Mouse (Mus musculus) CH12.LX (cell line): ENCODE results near the gene Olfr178. TPM values are rescaled to one million over a fixed set of nuclear protein-coding genes. Genes with fewer than 3 reads are reported as not detected.

Source experiments
- DNase-seq: peaks from one replicate; pipeline ENCODE4 v3.0.0-alpha.2; 2013; ENCODE audit errors: extremely low read depth
- H3K27ac ChIP-seq: 2 replicates; pipeline ENCODE4 v1.5.1; 2012; ENCODE audit warnings: low read depth, mild to moderate bottlenecking, control low read depth, moderate library complexity; ENCODE audit not compliant: insufficient read depth
- H3K27me3 ChIP-seq: replicated peaks from 2 replicates; pipeline ENCODE3; 2012; ENCODE audit warnings: inconsistent platforms
- H3K36me3 ChIP-seq, 2 experiments: replicated peaks in 1 of 2; 2 replicates each; pipeline versions ENCODE3 to v1.6.1; 2012; ENCODE audit warnings: inconsistent platforms in 1 of 2, low read length in 1 of 2, mild to moderate bottlenecking in 1 of 2, mixed read lengths in 1 of 2, moderate library complexity in 1 of 2; ENCODE audit not compliant: control insufficient read depth in 1 of 2, insufficient read depth in 1 of 2
- H3K4me1 ChIP-seq, 2 experiments: 2 replicates each; pipeline ENCODE4 v1.6.1; 2012; ENCODE audit warnings: inconsistent platforms in 1 of 2, moderate library complexity in 1 of 2; ENCODE audit not compliant: insufficient read depth in 2 of 2, control insufficient read depth in 1 of 2
- H3K4me2 ChIP-seq: 2 replicates; pipeline ENCODE4 v1.6.1; 2012; ENCODE audit warnings: low read depth, mild to moderate bottlenecking, control low read depth; ENCODE audit not compliant: poor library complexity, insufficient read depth, severe bottlenecking
- H3K4me3 ChIP-seq, 3 experiments: fragments of 150-350 bp in 1 of 3; sonication (generic) in 1 of 3; replicated peaks in 1 of 3; 2 replicates each; pipeline versions ENCODE3 to v1.5.1; 2011 to 2012; ENCODE audit warnings: low read depth in 2 of 3, low read length in 2 of 3, mild to moderate bottlenecking in 2 of 3, moderate library complexity in 2 of 3, control low read depth in 1 of 3, improper control_type of control experiment in 1 of 3, inconsistent platforms in 1 of 3, mixed read lengths in 1 of 3; ENCODE audit not compliant: poor library complexity in 1 of 3
- H3K79me2 ChIP-seq: replicated peaks from 2 replicates; pipeline ENCODE4 v1.6.1; 2012; ENCODE audit warnings: mild to moderate bottlenecking, moderate library complexity; ENCODE audit not compliant: control insufficient read depth, poor library complexity, insufficient read depth, severe bottlenecking; ENCODE audit errors: extremely low read depth
- H3K9ac ChIP-seq: 2 replicates; pipeline ENCODE4 v1.6.1; 2012; ENCODE audit warnings: low read depth, mild to moderate bottlenecking, control low read depth, moderate library complexity; ENCODE audit not compliant: insufficient read depth
- H3K9me3 ChIP-seq: replicated peaks from 2 replicates; pipeline ENCODE3; 2012; ENCODE audit warnings: low read length, inconsistent platforms, mixed read lengths
- CHD1 ChIP-seq: IDR thresholded peaks from 2 replicates; pipeline ENCODE4 v1.6.1; 2012; ENCODE audit warnings: low read depth, low read length, improper control_type of control experiment, inconsistent platforms
- CHD2 ChIP-seq: IDR thresholded peaks from 2 replicates; pipeline ENCODE4 v1.6.1; 2011; ENCODE audit warnings: low read length, improper control_type of control experiment
- ELF1 ChIP-seq: IDR thresholded peaks from 2 replicates; pipeline ENCODE4 v1.6.1; 2014; ENCODE audit warnings: low read depth, mild to moderate bottlenecking, inconsistent platforms, low read length, improper control_type of control experiment
- EP300 ChIP-seq: IDR thresholded peaks from 2 replicates; pipeline ENCODE4 v1.6.1; 2011; ENCODE audit warnings: low read length, improper control_type of control experiment
- ETS1 ChIP-seq: conservative IDR thresholded peaks from 2 replicates; pipeline ENCODE4 v1.6.1; 2012; ENCODE audit warnings: low read depth, mild to moderate bottlenecking, inconsistent platforms, low read length, improper control_type of control experiment, moderate library complexity
- GABPA ChIP-seq: IDR thresholded peaks from 2 replicates; pipeline ENCODE4 v1.6.1; 2012; ENCODE audit warnings: low read depth, low read length, improper control_type of control experiment, inconsistent platforms; ENCODE audit not compliant: insufficient replicate concordance
- JUN ChIP-seq: IDR thresholded peaks from 2 replicates; pipeline ENCODE4 v1.6.1; 2011; ENCODE audit warnings: low read depth, mild to moderate bottlenecking, low read length, improper control_type of control experiment, moderate library complexity; ENCODE audit not compliant: insufficient read depth
- JUND ChIP-seq: conservative IDR thresholded peaks from 2 replicates; pipeline ENCODE4 v1.6.1; 2011; ENCODE audit warnings: low read depth, low read length, improper control_type of control experiment
- KAT2A ChIP-seq: IDR thresholded peaks from 2 replicates; pipeline ENCODE4 v1.6.1; 2012; ENCODE audit warnings: low read length, improper control_type of control experiment, inconsistent platforms; ENCODE audit not compliant: insufficient replicate concordance
- MYC ChIP-seq: IDR thresholded peaks from 2 replicates; pipeline ENCODE4 v1.6.1; 2011; ENCODE audit warnings: low read depth, mild to moderate bottlenecking, improper control_type of control experiment, low read length
- PAX5 ChIP-seq: IDR thresholded peaks from 2 replicates; pipeline ENCODE4 v1.6.1; 2012; ENCODE audit warnings: low read length, inconsistent platforms, mixed read lengths
- RAD21 ChIP-seq: IDR thresholded peaks from 2 replicates; pipeline ENCODE4 v1.6.1; 2011; ENCODE audit warnings: low read depth, mild to moderate bottlenecking, low read length, improper control_type of control experiment, moderate library complexity
- SIN3A ChIP-seq: IDR thresholded peaks from 2 replicates; pipeline ENCODE4 v1.6.1; 2012; ENCODE audit warnings: low read length, improper control_type of control experiment, inconsistent platforms
- SMC3 ChIP-seq: IDR thresholded peaks from 2 replicates; pipeline ENCODE4 v1.6.1; 2011; ENCODE audit warnings: low read depth, low read length, improper control_type of control experiment
- TBP ChIP-seq: conservative IDR thresholded peaks from 2 replicates; pipeline ENCODE4 v1.6.1; 2011; ENCODE audit warnings: low read depth, low read length, improper control_type of control experiment
- USF1 ChIP-seq: IDR thresholded peaks from 2 replicates; pipeline ENCODE4 v1.6.1; 2014; ENCODE audit warnings: low read depth, mild to moderate bottlenecking, inconsistent platforms, low read length, improper control_type of control experiment
- ZKSCAN1 ChIP-seq: IDR thresholded peaks from 2 replicates; pipeline ENCODE4 v1.6.1; 2012; ENCODE audit warnings: low read depth, inconsistent platforms, low read length, improper control_type of control experiment, borderline replicate concordance
- ZNF384 ChIP-seq: IDR thresholded peaks from 2 replicates; pipeline ENCODE4 v1.6.1; 2012; ENCODE audit warnings: low read depth, low read length, improper control_type of control experiment, inconsistent platforms
- dilution Hi-C: fragments of 300-500 bp; cut with MboI; formaldehyde crosslinking; loops from 2 replicates; pipeline ENCODE4 v1.14.3; 2020; ENCODE audit warnings: low sequenced_read_pairs; ENCODE audit not compliant: extremely low pct_unique_long_range_greater_than_20kb, extremely low pct_ligation_motif_present
- in situ Hi-C: fragments of 300-500 bp; cut with MboI; formaldehyde crosslinking; loops from 3 replicates; pipeline ENCODE4 v1.14.3; 2019; ENCODE audit warnings: low sequenced_read_pairs, low pct_ligation_motif_present, low pct_unique_long_range_greater_than_20kb, mixed read lengths
- polyA plus RNA-seq: library from polyadenylated mRNA; unstranded; fragments of >175 nt; gene quantifications from 2 replicates; pipeline ENCODE4 v1.2.1, GENCODE M21; 2012; ENCODE audit warnings: low read depth; ENCODE audit not compliant: insufficient read length
- total RNA-seq, 2 experiments: library from RNA; depleted of rRNA; stranded (reverse); fragments of 300-350 nt in 1 of 2; fragments of >200 nt in 1 of 2; gene quantifications; 2 replicates each; pipeline ENCODE4 v1.2.3; 2012 to 2014

Olfr178 gene
- total and polyA plus RNA-seq, 3 experiments = not detected

DNA sequence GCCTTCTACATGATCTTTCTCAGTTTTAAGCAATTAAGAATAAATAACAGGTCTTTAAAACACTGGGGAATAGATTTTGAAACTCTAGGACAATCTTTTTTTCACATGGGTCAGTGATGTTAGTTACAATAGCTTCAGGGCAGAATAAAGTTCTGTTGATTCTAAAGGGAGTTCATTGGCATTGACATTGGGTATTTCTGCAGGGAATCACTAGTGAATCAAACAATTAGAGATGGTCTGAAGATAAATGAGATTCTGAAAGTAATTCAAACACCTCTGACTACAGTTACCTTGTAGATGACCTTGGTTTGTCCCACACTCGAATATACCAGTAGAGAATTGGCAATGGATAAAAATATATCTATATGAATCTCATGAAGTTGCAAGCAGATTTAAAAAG, 36.8 kb upstream of the Olfr178 start, which contains the start of gene Olfr181:
TSS of gene Olfr181 (minus strand) at position 101 of the 400 bp plus-strand sequence.
- in situ Hi-C loops = no loop called here
- Histone ChIP-seq H3K36me3 (no peaks in the 10 kb centered on the region), H3K4me2 (no peak within 1 kb of the TSS), H3K4me1 (no peaks in the 10 kb centered on the region), H3K27me3 (no peaks in the 10 kb centered on the region), H3K4me3 (no peak within 1 kb of the TSS), H3K9me3 (no peaks in the 10 kb centered on the region), H3K79me2 (no peaks in the 10 kb centered on the region), H3K9ac (no peak within 1 kb of the TSS), H3K27ac (no peak within 1 kb of the TSS)
- dilution Hi-C loops = no loop called here
- TF ChIP-seq PAX5 = no peak
- TF ChIP-seq KAT2A = no peak
- no peak for TF ChIP-seq RAD21
- no peak for TF ChIP-seq ZKSCAN1
- TF ChIP-seq CHD2 = no peak
- no peak for TF ChIP-seq MYC
- no peak for TF ChIP-seq EP300
- no peak for TF ChIP-seq USF1
- no peak for TF ChIP-seq JUND
- TF ChIP-seq TBP = no peak
- no peak for TF ChIP-seq ELF1
- no peak for TF ChIP-seq ETS1
- DNase-seq = no peak

DNA sequence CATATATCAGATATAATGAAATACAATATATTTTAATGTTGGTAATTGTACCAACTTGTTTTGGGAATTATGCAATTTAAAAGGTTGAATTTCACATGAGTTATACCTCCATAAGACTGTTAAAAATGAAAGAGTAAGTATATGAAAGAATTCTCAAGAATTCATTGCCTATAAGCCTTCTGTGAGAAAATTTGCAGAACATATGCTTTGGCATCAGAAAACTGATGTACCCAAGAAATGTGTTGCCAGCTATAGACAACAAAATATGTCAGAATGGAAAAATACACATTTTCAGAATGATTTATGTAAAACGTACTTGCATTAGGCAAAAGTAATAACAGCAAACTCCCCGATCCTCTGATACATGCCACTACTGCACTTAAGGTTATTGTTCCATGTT, 7.4 kb downstream of the Olfr178 start:
- H3K36me3 ChIP-seq = no peaks in the 10 kb centered on the region
- in situ Hi-C loops = no loop called here

More for the DNA sequence above, 7.4 kb downstream of the Olfr178 start:
- Histone ChIP-seq H3K79me2 (no peaks in the 10 kb centered on the region), H3K27ac (no peak overlapping the region), H3K9me3 (no peaks in the 10 kb centered on the region), H3K27me3 (no peaks in the 10 kb centered on the region), H3K4me2 (no peak overlapping the region), H3K4me1 (peaks cover 0 to 4% of the 10 kb centered on the region in 2 experiments; a peak in 1 of 4 replicates), H3K9ac (no peak overlapping the region), H3K4me3 (no peak overlapping the region)
- dilution Hi-C loops = no loop called here
- no peak for DNase-seq
- TF ChIP-seq JUN (no peak), ELF1 (no peak), JUND (no peak), MYC (no peak), CHD1 (no peak), SIN3A (no peak), ZNF384 (no peak), EP300 (no peak), SMC3 (no peak), TBP (no peak), GABPA (no peak), USF1 (no peak)
- TF ChIP-seq, all 38 proteins: peak for 0
